Mouse (Mus musculus) lung, embryonic 16.5 days (tissue): ENCODE data around the gene Olfr1489. TPM values are rescaled to one million over a fixed set of nuclear protein-coding genes. Genes with fewer than 3 reads are reported as not detected.
"Not testable (repeated sequence)": the region's sequence is repeated elsewhere in the genome, so short reads cannot be mapped to it uniquely, and the experiment has no call there.

Source experiments
- ATAC-seq: fragments of 200-750 bp; cut with Nextera tagmentation; 2 replicates; pipeline ENCODE4 v1.8.0; 2017; ENCODE audit warnings: low read depth, mild to moderate bottlenecking, moderate library complexity
- H3K27ac ChIP-seq: fragments of 300-500 bp; sonication (generic); 2 replicates; pipeline ENCODE4 v1.5.1; 2014; ENCODE audit warnings: mild to moderate bottlenecking, control low read depth, low read length
- H3K27me3 ChIP-seq: fragments of 300-500 bp; sonication (generic); 2 replicates; pipeline ENCODE4 v1.6.1; 2014; ENCODE audit warnings: low read depth, low read length, mixed read lengths; ENCODE audit not compliant: control insufficient read depth, insufficient read depth
- H3K36me3 ChIP-seq: fragments of 300-500 bp; sonication (generic); 2 replicates; pipeline ENCODE4 v1.6.1; 2014; ENCODE audit warnings: low read length; ENCODE audit not compliant: control insufficient read depth, insufficient read depth
- H3K4me1 ChIP-seq: fragments of 300-500 bp; sonication (generic); replicated peaks from 2 replicates; pipeline ENCODE4 v1.6.1; 2014; ENCODE audit warnings: low read length, mixed read lengths; ENCODE audit not compliant: control insufficient read depth, insufficient read depth
- H3K4me2 ChIP-seq: fragments of 300-500 bp; sonication (generic); 2 replicates; pipeline ENCODE4 v1.6.1; 2014; ENCODE audit warnings: low read depth, low read length, control low read depth
- H3K4me3 ChIP-seq: fragments of 300-500 bp; sonication (generic); 2 replicates; pipeline ENCODE4 v1.5.1; 2014; ENCODE audit warnings: mild to moderate bottlenecking, low read length, control low read depth
- H3K9ac ChIP-seq: fragments of 300-500 bp; sonication (generic); 2 replicates; pipeline ENCODE4 v1.6.1; 2014; ENCODE audit warnings: low read length, control low read depth
- H3K9me3 ChIP-seq: fragments of 300-500 bp; sonication (generic); 2 replicates; pipeline ENCODE4 v1.6.1; 2016; ENCODE audit warnings: low read length; ENCODE audit not compliant: control insufficient read depth
- WGBS: fragments of 180-500 bp; shearing (Covaris S2); extraction: QIAGEN DNeasy Blood & Tissue Kit; methylation state at CpG from one replicate; pipeline ENCODE4 v1.1.7; 2014; 5-methylcytosine and 5-hydroxymethylcytosine counted together
- microRNA-seq: library from miRNA; unstranded; fragments of <30 nt; microRNA quantifications from one replicate; pipeline ENCODE4, GENCODE M21; 2016
- polyA plus RNA-seq: library from polyadenylated mRNA; unstranded; fragments of >200 nt; fragmentation: Nextera tagmentation; extraction: Ambion mirVana; gene quantifications from 2 replicates; pipeline ENCODE4 v1.2.1, GENCODE M21; 2015

Gene Olfr1489
- polyA plus RNA-seq, result not detected in 2 replicates

- Histone ChIP-seq H3K27me3 (no peaks in the 10 kb centered on the region), H3K4me1 (no peaks in the 10 kb centered on the region), H3K27ac (no peak within 1 kb of the TSS), H3K9me3 (no peaks in the 10 kb centered on the region), H3K36me3 (no peaks in the 10 kb centered on the region), H3K4me3 (no peak within 1 kb of the TSS), H3K9ac (no peak within 1 kb of the TSS), H3K4me2 (no peak within 1 kb of the TSS)
- no peak for ATAC-seq
- 79% methylated on average over 1 of the region's 1 CpGs for WGBS
Measured at GRCm38 (mm10) chr19:13631321-13631720, at the start of gene Olfr1489. TSS of gene Olfr1489 (plus strand) at chr19:13631621.

GRCm38 (mm10) chr19:13583211-13583610 is 48.2 kb upstream of the Olfr1489 start, which contains the start of gene Olfr1484:
TSS of gene Olfr1484 (plus strand) at chr19:13583511.
- no peak for ATAC-seq
- Histone ChIP-seq H3K4me1 (no peaks in the 10 kb centered on the region), H3K4me3 (no peak within 1 kb of the TSS), H3K9ac (no peak within 1 kb of the TSS), H3K9me3 (no peaks in the 10 kb centered on the region), H3K4me2 (no peak within 1 kb of the TSS), H3K27ac (no peak within 1 kb of the TSS), H3K27me3 (no peaks in the 10 kb centered on the region), H3K36me3 (no peaks in the 10 kb centered on the region)
- WGBS, result 83% methylated on average over 1 of the region's 1 CpGs

- WGBS, result 84% methylated on average over 2 of the region's 2 CpGs
Measured at GRCm38 (mm10) chr19:13617075-13617474, 14.3 kb upstream of the Olfr1489 start, which contains the start of gene Olfr1487. TSS of gene Olfr1487 (plus strand) at chr19:13617375.

GRCm38 (mm10) chr19:13650791-13651190 is 19.4 kb downstream of the Olfr1489 start, which contains the start of gene Olfr1490:
TSS of gene Olfr1490 (plus strand) at chr19:13651091.
- Histone ChIP-seq H3K4me3 (no peak within 1 kb of the TSS), H3K9me3 (peaks cover 2% of the 10 kb centered on the region), H3K27me3 (no peaks in the 10 kb centered on the region), H3K9ac (no peak within 1 kb of the TSS), H3K27ac (no peak within 1 kb of the TSS), H3K4me1 (no peaks in the 10 kb centered on the region), H3K4me2 (no peak within 1 kb of the TSS), H3K36me3 (no peaks in the 10 kb centered on the region)
- WGBS, result 57% methylated on average over 1 of the region's 1 CpGs
- no peak for ATAC-seq

More at GRCm38 (mm10) chr19:13617075-13617474, 14.3 kb upstream of the Olfr1489 start, which contains the start of gene Olfr1487:
- not testable (repeated sequence) for H3K4me2 ChIP-seq, H3K36me3 ChIP-seq, H3K4me3 ChIP-seq, H3K27me3 ChIP-seq, H3K9me3 ChIP-seq, H3K9ac ChIP-seq, ATAC-seq, H3K27ac ChIP-seq, H3K4me1 ChIP-seq

Small RNA genes lying within 50 kb of the gene (microRNA-seq; reads per million reads assigned to microRNA genes)
- gene Gm22323 (not detected), gene Gm23931 (not detected)

Other genes with a start within 250 kb of the Olfr1489 start
- gene Olfr1469, start 223.8 kb upstream of the Olfr1489 start, polyA plus RNA-seq, result not detected in 2 replicates
- gene Olfr1471, start 188.2 kb upstream of the Olfr1489 start, polyA plus RNA-seq, result not detected in 2 replicates
- not detected in 2 replicates for gene Olfr1472, start 175.5 kb upstream of the Olfr1489 start, polyA plus RNA-seq
- gene Olfr1474, start 162.1 kb upstream of the Olfr1489 start, polyA plus RNA-seq, result not detected in 2 replicates
- gene Olfr1475, start 151.4 kb upstream of the Olfr1489 start, polyA plus RNA-seq, result not detected in 2 replicates
- gene Olfr1477, start 131.1 kb upstream of the Olfr1489 start, polyA plus RNA-seq, result not detected in 2 replicates
- not detected in 2 replicates for gene Olfr1480, start 103.7 kb upstream of the Olfr1489 start, polyA plus RNA-seq
- not detected in 2 replicates for gene Olfr1484, start 48.1 kb upstream of the Olfr1489 start, polyA plus RNA-seq
- gene Olfr1487, start 14.2 kb upstream of the Olfr1489 start, polyA plus RNA-seq, result not detected in 2 replicates
- not detected in 2 replicates for gene Olfr1490, start 19.5 kb downstream of the Olfr1489 start, polyA plus RNA-seq
- not detected in 2 replicates for gene Olfr1491, start 65.6 kb downstream of the Olfr1489 start, polyA plus RNA-seq
- gene Olfr1493-ps1, start 91.7 kb downstream of the Olfr1489 start, polyA plus RNA-seq, result not detected in 2 replicates
- not detected in 2 replicates for gene Olfr1494, start 108.1 kb downstream of the Olfr1489 start, polyA plus RNA-seq
- gene Olfr1495, start 133.0 kb downstream of the Olfr1489 start, polyA plus RNA-seq, result not detected in 2 replicates
- gene Olfr1496, start 146.3 kb downstream of the Olfr1489 start, polyA plus RNA-seq, result not detected in 2 replicates
- gene Olfr1497, start 166.6 kb downstream of the Olfr1489 start, polyA plus RNA-seq, result not detected in 2 replicates
- gene Olfr1499, start 187.8 kb downstream of the Olfr1489 start, polyA plus RNA-seq, result not detected in 2 replicates
- gene Olfr1500, start 198.9 kb downstream of the Olfr1489 start, polyA plus RNA-seq, result not detected in 2 replicates
- gene Olfr1501, start 219.1 kb downstream of the Olfr1489 start, polyA plus RNA-seq, result not detected in 2 replicates
- not detected in 2 replicates for gene Olfr1502, start 230.2 kb downstream of the Olfr1489 start, polyA plus RNA-seq